In the genomic region with DNA sequence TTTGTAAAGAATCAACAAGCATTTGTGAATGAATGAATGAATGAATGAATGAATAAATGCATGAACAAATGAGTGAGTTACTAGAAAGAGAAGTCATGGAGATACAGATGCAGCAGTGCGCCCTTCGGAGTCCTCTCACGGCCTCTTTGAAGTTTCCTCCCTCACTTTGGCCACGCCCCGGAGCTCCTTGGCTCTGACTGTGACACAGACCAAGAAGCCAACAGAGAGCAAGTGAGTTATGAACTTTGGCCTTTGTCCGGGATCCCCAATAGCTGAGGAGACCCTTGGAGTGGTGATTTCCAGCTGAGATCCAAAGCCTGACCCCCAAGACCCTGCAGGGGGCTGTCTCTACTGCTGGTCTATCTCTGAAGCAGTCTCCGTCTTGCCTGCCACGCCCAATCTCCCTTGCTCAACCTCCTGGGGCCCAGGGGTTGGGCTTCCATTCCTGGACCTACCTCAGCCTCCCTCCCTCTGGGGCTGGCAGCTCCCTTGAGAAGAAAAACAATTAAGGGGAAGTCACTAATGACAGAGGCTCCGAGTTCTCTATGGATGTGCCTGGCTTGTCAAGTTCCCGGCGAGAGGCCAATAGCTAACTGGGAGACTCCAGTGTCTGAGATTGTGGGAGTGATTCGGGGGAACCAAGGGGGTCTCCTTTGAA, we compare ENCODE assay signal across 20 mouse cellular contexts. TPM values are rescaled to one million over a fixed set of nuclear protein-coding genes. Genes with fewer than 3 reads are reported as not detected.
DNase-seq lines count a peak whose midpoint lies in the region; ATAC-seq and TF ChIP-seq lines count a peak whose summit lies in the region.
"Had no signal": no experiment of that assay in that cellular context is flagged by ENCODE, and none has a peak within 500 bp of the region (broad histone marks: within the 10 kb centered on the region; RNA-seq: fewer than 3 reads in every experiment).

No protein-coding gene starts in this region.

- peak; percentile 48 for DNase-seq in adrenal gland, postnatal 10 days
- DNase-seq in adrenal gland, adult 2 months = no peak
- peak; percentile 29 for DNase-seq in ES-E14 (ENCODE audit: low read depth, low spot score)
- peak; percentile 52 to 78 for DNase-seq in kidney, postnatal 36 days
- no peak for DNase-seq in lung, postnatal 36 days
- no peak for DNase-seq in cerebellum, adult 11 months
- no peak for DNase-seq in cerebellum, adult 9-11 months
- DNase-seq: heart, postnatal 14 days had no signal

- in situ Hi-C loops in ES-E14 (cut with MboI; ENCODE audit: low sequenced_read_pairs in 2 of 2, unreplicated experiment in 2 of 2) = no loop called here

- 27% methylated on average over 12 of the region's 12 CpGs for WGBS in intestine, postnatal 0 days

- H3K36me3 ChIP-seq in ES-E14 (ENCODE audit: control insufficient read depth, insufficient read depth, low read length, poor library complexity, severe bottlenecking) = no peaks in the 10 kb centered on the region
- no peaks in the 10 kb centered on the region for H3K36me3 ChIP-seq in intestine, postnatal 0 days (ENCODE audit: control insufficient read depth, insufficient read depth)
- H3K36me3 ChIP-seq: limb, embryonic 13.5 days; midbrain, embryonic 10.5 days; neural tube, embryonic 15.5 days; stomach, embryonic 15.5 days had no signal

- TF ChIP-seq CTCF in intestine, postnatal 0 days (IDR thresholded peaks at IDR 0.05; ENCODE audit: low read depth) = no peak

- H3K27ac ChIP-seq in ES-E14 (ENCODE audit: insufficient read depth, low read depth, low read length, poor library complexity, severe bottlenecking) = no peak overlapping the region
- H3K27ac ChIP-seq in intestine, postnatal 0 days (ENCODE audit: low read depth, low read length) = no peak overlapping the region
- H3K27ac ChIP-seq: layer of hippocampus, adult 2 months; limb, embryonic 13.5 days; midbrain, embryonic 10.5 days; neural tube, embryonic 15.5 days; stomach, embryonic 15.5 days had no signal

- peaks cover 0 to 10% of the 10 kb centered on the region in 2 experiments; a peak in 2 of 4 replicates for H3K4me1 ChIP-seq in ES-E14 (ENCODE audit: control insufficient read depth in 2 of 2, insufficient read depth in 2 of 2, low read length in 2 of 2, poor library complexity in 1 of 2)
- no peaks in the 10 kb centered on the region for H3K4me1 ChIP-seq in intestine, postnatal 0 days (replicated peaks; ENCODE audit: control insufficient read depth, insufficient read depth, low read length)
- H3K4me1 ChIP-seq: limb, embryonic 13.5 days; neural tube, embryonic 15.5 days had no signal

- no peak; the same call in 1 of the 2 replicates for ATAC-seq in intestine, postnatal 0 days
- ATAC-seq: forebrain, embryonic 16.5 days; hindbrain, embryonic 16.5 days; Patski had no signal

- H3K4me3 ChIP-seq in ES-E14 (ENCODE audit: insufficient read depth in 1 of 2, low read depth in 1 of 2, low read length in 2 of 2, poor library complexity in 1 of 2, severe bottlenecking in 1 of 2) = no peak overlapping the region
- H3K4me3 ChIP-seq in intestine, postnatal 0 days (ENCODE audit: low read depth, low read length) = no peak overlapping the region
- H3K4me3 ChIP-seq: layer of hippocampus, adult 2 months; limb, embryonic 13.5 days; midbrain, embryonic 10.5 days; neural tube, embryonic 15.5 days; stomach, embryonic 15.5 days had no signal

- H3K27me3 ChIP-seq in intestine, postnatal 0 days (replicated peaks; ENCODE audit: control insufficient read depth, insufficient read depth, low read length) = 0 out of 2 replicates have a peak, but pooled peaks cover under 1% of the 10 kb centered on the region
- H3K27me3 ChIP-seq: neural tube, embryonic 15.5 days; stomach, embryonic 15.5 days had no signal

- H3K4me2 ChIP-seq in intestine, postnatal 0 days (replicated peaks; ENCODE audit: low read depth) = peak overlapping the region; percentile 46; the same call in 1 of the 2 replicates
- H3K4me2 ChIP-seq: limb, embryonic 13.5 days; neural tube, embryonic 15.5 days; stomach, embryonic 15.5 days had no signal

- H3K9ac ChIP-seq in ES-E14 (ENCODE audit: insufficient read depth, low read depth, low read length, poor library complexity, severe bottlenecking) = no peak overlapping the region
- H3K9ac ChIP-seq in intestine, postnatal 0 days (ENCODE audit: low read depth, low read length) = no peak overlapping the region
- H3K9ac ChIP-seq: limb, embryonic 13.5 days; neural tube, embryonic 15.5 days; stomach, embryonic 15.5 days had no signal

- H3K9me3 ChIP-seq in ES-E14 (ENCODE audit: control insufficient read depth, insufficient read depth, low read depth, low read length) = no peaks in the 10 kb centered on the region
- H3K9me3 ChIP-seq in intestine, postnatal 0 days (ENCODE audit: control insufficient read depth) = no peaks in the 10 kb centered on the region
- H3K9me3 ChIP-seq: midbrain, embryonic 10.5 days; neural tube, embryonic 15.5 days; stomach, embryonic 15.5 days had no signal

TF ChIP-seq in ES-E14, 5 proteins besides CTCF, POLR2A, EP300 and RAD21:
- no peak for TF ChIP-seq ZNF384 (IDR thresholded peaks at IDR 0.05; ENCODE audit: low read depth, low read length)
- no peak for TF ChIP-seq HCFC1 (IDR thresholded peaks at IDR 0.05; ENCODE audit: borderline replicate concordance, insufficient read depth, low read length)
- TF ChIP-seq CHD2 (IDR thresholded peaks at IDR 0.05; ENCODE audit: low read depth, low read length) = no peak
- TF ChIP-seq ZC3H11A (IDR thresholded peaks at IDR 0.05; ENCODE audit: borderline replicate concordance, low read depth, low read length) = no peak
- TF ChIP-seq MAFK (IDR thresholded peaks at IDR 0.05; ENCODE audit: insufficient read depth, low read depth, low read length) = no peak

RNA-seq across cellular contexts. Expression of a gene that starts 58.2 kb away (rescaled TPM):
- not detected for total RNA-seq in adrenal gland, postnatal 10 days (2021)
- under 1 TPM; 0.37 to 0.45 TPM for total RNA-seq in adrenal gland, adult 2 months (2021)
- polyA plus RNA-seq in adrenal gland, adult 2 months (2012; rRNA removed) = 0.11 and 0.32 TPM in 2 replicates
- not detected in 2 replicates for total RNA-seq in ES-E14 (2012; rRNA removed)
- not detected in 2 replicates for polyA plus RNA-seq in intestine, postnatal 0 days (2015; fragmentation: Nextera tagmentation; extraction: Ambion mirVana)
- total RNA-seq: gastrocnemius, adult 8-10 months; heart, postnatal 14 days had no signal
- polyA plus RNA-seq: embryonic facial prominence, embryonic 11.5 days; forebrain, embryonic 16.5 days; hindbrain, embryonic 16.5 days; limb, embryonic 13.5 days; lung, embryonic 16.5 days; midbrain, embryonic 10.5 days; Patski; stomach, embryonic 15.5 days had no signal

Comparison
In these comparisons a context has a peak if more than half of its experiments do, and no peak if none do; other contexts are left out.
1. DNase-seq: peak in adrenal gland, postnatal 10 days (single experiment), ES-E14 (single experiment) and kidney, postnatal 36 days (2 of 2); none in adrenal gland, adult 2 months (single experiment), lung, postnatal 36 days (single experiment), cerebellum, adult 11 months (single experiment) and cerebellum, adult 9-11 months (single experiment).